Mouse (Mus musculus): ENCODE measurements around the gene Odf3l1. TPM values are rescaled to one million over a fixed set of nuclear protein-coding genes. Genes with fewer than 3 reads are reported as not detected.

The Odf3l1 gene
- polyA plus RNA-seq, 1 experiment from 2014 or later = 0.57 TPM

GRCm38 (mm10) chr9:56881539-56882082, 17.1 kb upstream of the Odf3l1 start:
- 0 out of 2 replicates have a peak overlapping the region, but pooled peaks have one; percentile 53 for H3K27ac ChIP-seq (replicated peaks)
- no peaks in the 10 kb centered on the region for H3K36me3 ChIP-seq (ENCODE audit: control insufficient read depth, insufficient read depth, low read length)
- TF ChIP-seq CTCF (IDR thresholded peaks at IDR 0.05; ENCODE audit: low read depth) = no peak
- no peak for TF ChIP-seq EP300 (optimal IDR thresholded peaks at IDR 0.05)
- H3K4me1 ChIP-seq (replicated peaks; ENCODE audit: control insufficient read depth, insufficient read depth) = no peaks in the 10 kb centered on the region; the same call in 1 of the 2 replicates
- H3K4me2 ChIP-seq (replicated peaks; ENCODE audit: low read depth) = no peak overlapping the region
- no peak overlapping the region for H3K9ac ChIP-seq (ENCODE audit: low read length)
- 0 out of 2 replicates have a peak, but pooled peaks have one; percentile 7 for ATAC-seq (ENCODE audit: low FRiP score, low TSS enrichment)
- H3K27me3 ChIP-seq (ENCODE audit: control insufficient read depth, insufficient read depth, low read length) = no peaks in the 10 kb centered on the region
- 50% methylated on average over 3 of the region's 3 CpGs for WGBS
- H3K9me3 ChIP-seq (ENCODE audit: control insufficient read depth, low read length) = no peaks in the 10 kb centered on the region
- no peak overlapping the region for H3K4me3 ChIP-seq (ENCODE audit: low read depth, low read length)
- DNase-seq (ENCODE audit: low spot score) = no peak

- DNase-seq (ENCODE audit: low spot score) (no peak), ATAC-seq (ENCODE audit: low FRiP score, low TSS enrichment) (no peak)
- Histone ChIP-seq H3K4me2 (replicated peaks; ENCODE audit: low read depth) (no peak overlapping the region), H3K9me3 (ENCODE audit: control insufficient read depth, low read length) (no peaks in the 10 kb centered on the region), H3K4me3 (ENCODE audit: low read depth, low read length) (no peak overlapping the region), H3K4me1 (replicated peaks; ENCODE audit: control insufficient read depth, insufficient read depth) (no peaks in the 10 kb centered on the region; the same call in 1 of the 2 replicates), H3K27ac (replicated peaks) (peak overlapping the region; percentile 35), H3K27me3 (ENCODE audit: control insufficient read depth, insufficient read depth, low read length) (no peaks in the 10 kb centered on the region), H3K9ac (ENCODE audit: low read length) (0 out of 2 replicates have a peak overlapping the region, but pooled peaks have one; percentile 18), H3K36me3 (ENCODE audit: control insufficient read depth, insufficient read depth, low read length) (no peaks in the 10 kb centered on the region)
- WGBS = 30% methylated on average over 9 of the region's 9 CpGs
- TF ChIP-seq EP300 (optimal IDR thresholded peaks at IDR 0.05) (no peak), CTCF (IDR thresholded peaks at IDR 0.05; ENCODE audit: low read depth) (no peak)
These were observed 16.3 kb upstream of the Odf3l1 start for GRCm38 (mm10) chr9:56880790-56881189.

- Histone ChIP-seq H3K4me2 (replicated peaks; ENCODE audit: low read depth) (no peak overlapping the region), H3K27ac (replicated peaks) (0 out of 2 replicates have a peak overlapping the region, but pooled peaks have one; percentile 30), H3K27me3 (ENCODE audit: control insufficient read depth, insufficient read depth, low read length) (no peaks in the 10 kb centered on the region), H3K36me3 (ENCODE audit: control insufficient read depth, insufficient read depth, low read length) (no peaks in the 10 kb centered on the region), H3K4me1 (replicated peaks; ENCODE audit: control insufficient read depth, insufficient read depth) (no peaks in the 10 kb centered on the region; the same call in 1 of the 2 replicates), H3K4me3 (ENCODE audit: low read depth, low read length) (no peak overlapping the region), H3K9me3 (ENCODE audit: control insufficient read depth, low read length) (no peaks in the 10 kb centered on the region), H3K9ac (ENCODE audit: low read length) (no peak overlapping the region)
- no peak for ATAC-seq (ENCODE audit: low FRiP score, low TSS enrichment)
- WGBS = 66% methylated on average over 5 of the region's 5 CpGs
- no peak for DNase-seq (ENCODE audit: low spot score)
- TF ChIP-seq EP300 (optimal IDR thresholded peaks at IDR 0.05) (no peak), CTCF (IDR thresholded peaks at IDR 0.05; ENCODE audit: low read depth) (no peak)
These were observed 12.8 kb upstream of the Odf3l1 start for GRCm38 (mm10) chr9:56877284-56877683.

GRCm38 (mm10) chr9:56876784-56877183, 12.3 kb upstream of the Odf3l1 start:
- 0 out of 2 replicates have a peak overlapping the region, but pooled peaks have one; percentile 38 for H3K9ac ChIP-seq (ENCODE audit: low read length)
- TF ChIP-seq EP300 (optimal IDR thresholded peaks at IDR 0.05) (no peak), CTCF (IDR thresholded peaks at IDR 0.05; ENCODE audit: low read depth) (peak; percentile 3; the same call in 1 of the 2 replicates)

GRCm38 (mm10) chr9:56873097-56873496, 8.6 kb upstream of the Odf3l1 start:
- peaks cover 7% of the 10 kb centered on the region for H3K4me1 ChIP-seq (replicated peaks; ENCODE audit: control insufficient read depth, insufficient read depth)
- H3K4me3 ChIP-seq (ENCODE audit: low read depth, low read length) = no peak overlapping the region
- H3K36me3 ChIP-seq (ENCODE audit: control insufficient read depth, insufficient read depth, low read length) = no peaks in the 10 kb centered on the region
- no peak for ATAC-seq (ENCODE audit: low FRiP score, low TSS enrichment)
- WGBS = 33% methylated on average over 1 of the region's 1 CpGs
- TF ChIP-seq CTCF (IDR thresholded peaks at IDR 0.05; ENCODE audit: low read depth) = no peak
- TF ChIP-seq EP300 (optimal IDR thresholded peaks at IDR 0.05) = no peak
- no peaks in the 10 kb centered on the region for H3K27me3 ChIP-seq (ENCODE audit: control insufficient read depth, insufficient read depth, low read length)
- DNase-seq (ENCODE audit: low spot score) = no peak
- H3K27ac ChIP-seq (replicated peaks) = no peak overlapping the region
- no peak overlapping the region for H3K9ac ChIP-seq (ENCODE audit: low read length)
- H3K4me2 ChIP-seq (replicated peaks; ENCODE audit: low read depth) = no peak overlapping the region
- no peaks in the 10 kb centered on the region for H3K9me3 ChIP-seq (ENCODE audit: control insufficient read depth, low read length)

More at GRCm38 (mm10) chr9:56876784-56877183, 12.3 kb upstream of the Odf3l1 start:
- WGBS = 32% methylated on average over 9 of the region's 9 CpGs
- H3K27ac ChIP-seq (replicated peaks) = peak overlapping the region; percentile 40; the same call in 1 of the 2 replicates
- H3K9me3 ChIP-seq (ENCODE audit: control insufficient read depth, low read length) = no peaks in the 10 kb centered on the region
- DNase-seq (ENCODE audit: low spot score) = peak; percentile 58
- H3K4me3 ChIP-seq (ENCODE audit: low read depth, low read length) = no peak overlapping the region
- no peaks in the 10 kb centered on the region for H3K27me3 ChIP-seq (ENCODE audit: control insufficient read depth, insufficient read depth, low read length)
- H3K36me3 ChIP-seq (ENCODE audit: control insufficient read depth, insufficient read depth, low read length) = no peaks in the 10 kb centered on the region
- ATAC-seq (ENCODE audit: low FRiP score, low TSS enrichment) = peak; percentile 48
- H3K4me2 ChIP-seq (replicated peaks; ENCODE audit: low read depth) = no peak overlapping the region
- H3K4me1 ChIP-seq (replicated peaks; ENCODE audit: control insufficient read depth, insufficient read depth) = no peaks in the 10 kb centered on the region; the same call in 1 of the 2 replicates

All from stomach, postnatal 0 days (tissue).